Mouse (Mus musculus): ENCODE measurements around the gene Tnik.

DNA sequence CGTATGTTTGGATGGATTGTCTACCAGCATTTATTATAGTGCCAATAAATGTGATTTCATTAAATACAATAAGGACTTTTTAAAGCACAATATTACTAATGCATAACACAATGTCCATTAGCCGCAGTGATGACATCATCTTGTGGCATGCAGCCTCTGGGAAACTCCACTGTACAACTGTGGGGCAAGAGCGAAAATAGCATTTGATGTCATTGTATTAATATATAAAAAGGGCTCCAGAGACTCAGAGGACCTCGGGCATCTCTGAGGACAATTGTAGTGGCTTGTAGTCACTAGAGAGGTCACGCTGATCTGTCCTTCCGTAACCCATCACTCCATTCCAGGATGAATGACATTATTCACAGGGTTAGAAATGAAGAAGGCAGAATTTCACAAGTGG, 157.2 kb downstream of the Tnik start:
- no peak for TF ChIP-seq CTCF (IDR thresholded peaks at IDR 0.05; ENCODE audit: control insufficient read depth, insufficient read depth, insufficient read length)
- TF ChIP-seq MAX (IDR thresholded peaks at IDR 0.05): no peak
- TF ChIP-seq MYOG (IDR thresholded peaks at IDR 0.05; ENCODE audit: control insufficient read depth, extremely low read depth, insufficient read length): no peak
- no peak for TF ChIP-seq FOSL1 (IDR thresholded peaks at IDR 0.05; ENCODE audit: insufficient read depth, low read length, poor library complexity, severe bottlenecking)

Data from C2C12 (cell line).